25 mouse cellular contexts compared by ENCODE assay signal in the genomic region with DNA sequence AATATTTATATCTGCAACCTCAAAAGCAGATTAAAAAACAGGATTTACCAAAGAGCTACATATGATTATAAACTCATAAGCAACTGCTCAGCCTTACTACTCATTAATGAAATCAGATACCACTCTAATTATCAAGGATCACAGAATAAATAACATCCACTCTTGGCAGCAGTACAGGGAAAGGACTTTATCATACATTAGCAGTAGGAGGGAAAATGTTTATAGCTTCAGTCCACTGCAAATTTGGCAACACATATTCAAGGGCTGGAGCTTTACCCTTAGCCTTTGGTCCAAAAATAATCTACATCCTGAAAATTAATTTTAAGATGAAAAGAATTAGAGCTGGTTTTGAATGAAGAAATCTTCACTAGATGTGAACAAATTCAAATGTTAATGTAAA.
"Had no signal": no experiment of that assay in that cellular context is flagged by ENCODE, and none has a peak within 500 bp of the region (broad histone marks: within the 10 kb centered on the region; RNA-seq: fewer than 3 reads in every experiment).

No protein-coding gene starts in this region.

- H3K4me2 ChIP-seq: heart, embryonic 12.5 days; hindbrain, embryonic 12.5 days; hindbrain, embryonic 14.5 days; intestine, embryonic 15.5 days; limb, embryonic 12.5 days; liver, embryonic 11.5 days; liver, embryonic 13.5 days had no signal

- H3K27ac ChIP-seq: gastrocnemius, adult 2 months; heart, embryonic 10.5 days; hindbrain, embryonic 10.5 days; hindbrain, embryonic 12.5 days; hindbrain, embryonic 14.5 days; intestine, embryonic 15.5 days; layer of hippocampus, adult 2 months; left cerebral cortex, adult 2 months; limb, embryonic 10.5 days; limb, embryonic 12.5 days; liver, embryonic 13.5 days had no signal

- DNase-seq: gastrocnemius, adult 2 months; gastrocnemius, postnatal 10 days; gastrocnemius, postnatal 25 days; heart, adult 18-20 months; heart, postnatal 10 days; heart, postnatal 4 days; kidney, adult 18-20 months; kidney, adult 9 months; kidney, postnatal 36 days; liver; liver, embryonic 13.5 days had no signal

- H3K4me1 ChIP-seq: heart, embryonic 10.5 days; heart, embryonic 12.5 days; hindbrain, embryonic 12.5 days; intestine, embryonic 15.5 days; liver, embryonic 13.5 days had no signal

- H3K36me3 ChIP-seq: heart, embryonic 10.5 days; heart, embryonic 12.5 days; hindbrain, embryonic 10.5 days; hindbrain, embryonic 12.5 days; intestine, embryonic 15.5 days; limb, embryonic 10.5 days; limb, embryonic 12.5 days; liver, embryonic 13.5 days had no signal

- H3K27me3 ChIP-seq: heart, embryonic 12.5 days; hindbrain, embryonic 12.5 days; intestine, embryonic 15.5 days; limb, embryonic 12.5 days; liver, embryonic 13.5 days had no signal

- H3K9me3 ChIP-seq: heart, embryonic 10.5 days; heart, embryonic 12.5 days; hindbrain, embryonic 10.5 days; hindbrain, embryonic 12.5 days; intestine, embryonic 15.5 days; limb, embryonic 10.5 days; limb, embryonic 12.5 days; liver, embryonic 13.5 days had no signal

- ATAC-seq: hindbrain, embryonic 16.5 days; inflammation-experienced regulatory T-cells, adult 6 months; intestine, embryonic 15.5 days; intestine, postnatal 0 days had no signal

- H3K4me3 ChIP-seq: gastrocnemius, adult 2 months; heart, embryonic 10.5 days; heart, embryonic 12.5 days; hindbrain, embryonic 10.5 days; hindbrain, embryonic 12.5 days; intestine, embryonic 15.5 days; layer of hippocampus, adult 2 months; left cerebral cortex, adult 2 months; limb, embryonic 10.5 days; limb, embryonic 12.5 days; liver, embryonic 13.5 days had no signal

- H3K9ac ChIP-seq: heart, embryonic 12.5 days; hindbrain, embryonic 12.5 days; hindbrain, embryonic 14.5 days; intestine, embryonic 15.5 days; limb, embryonic 12.5 days; liver, embryonic 13.5 days had no signal
